15 mouse cellular contexts compared by ENCODE assay signal in the genomic region with DNA sequence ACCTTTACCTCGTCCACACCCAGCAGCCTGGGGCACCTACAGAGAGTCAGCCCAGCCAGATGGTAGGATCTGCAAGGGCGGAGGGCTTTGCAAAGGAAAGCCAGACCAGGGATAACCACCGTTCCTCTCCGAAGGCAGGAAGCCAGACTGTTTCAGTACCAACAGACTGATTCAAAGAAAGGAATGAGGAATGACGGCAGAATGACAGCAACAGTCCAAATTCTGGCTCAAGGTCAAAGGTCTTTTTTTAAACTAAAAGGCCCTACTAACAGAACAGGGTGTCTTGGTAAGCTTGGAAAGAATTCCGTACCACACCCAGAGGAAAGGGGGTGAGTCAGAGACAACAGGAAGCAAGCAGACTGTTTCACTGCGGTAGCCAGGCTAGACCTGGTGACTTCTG. TPM values are rescaled to one million over a fixed set of nuclear protein-coding genes. Genes with fewer than 3 reads are reported as not detected.
DNase-seq lines count a peak whose midpoint lies in the region; ATAC-seq and TF ChIP-seq lines count a peak whose summit lies in the region.
"Had no signal": no experiment of that assay in that cellular context is flagged by ENCODE, and none has a peak within 500 bp of the region (broad histone marks: within the 10 kb centered on the region; RNA-seq: fewer than 3 reads in every experiment).

No protein-coding gene starts in this region.

- peaks cover 44% of the 10 kb centered on the region for H3K36me3 ChIP-seq in liver, postnatal 0 days (replicated peaks; ENCODE audit: insufficient read depth, low read length)
- peaks cover 22% of the 10 kb centered on the region for H3K36me3 ChIP-seq in liver, embryonic 11.5 days (ENCODE audit: control insufficient read depth, insufficient read depth, low read length)
- H3K36me3 ChIP-seq in small intestine, adult 2 months (ENCODE audit: control insufficient read depth, insufficient read depth, low read length), result peaks cover 36% of the 10 kb centered on the region
- H3K36me3 ChIP-seq in midbrain, embryonic 14.5 days (ENCODE audit: control insufficient read depth, insufficient read depth, low read length), result peaks cover 48% of the 10 kb centered on the region
- H3K36me3 ChIP-seq in midbrain, embryonic 13.5 days, result peaks cover 45% of the 10 kb centered on the region

- no peak overlapping the region for H3K4me3 ChIP-seq in liver, postnatal 0 days (ENCODE audit: low read depth, low read length)
- H3K4me3 ChIP-seq in liver, embryonic 11.5 days (ENCODE audit: low read depth, low read length), result no peak overlapping the region
- no peak overlapping the region for H3K4me3 ChIP-seq in small intestine, adult 2 months (ENCODE audit: low read depth, low read length)
- H3K4me3 ChIP-seq in midbrain, embryonic 14.5 days (replicated peaks; ENCODE audit: low read depth, low read length), result no peak overlapping the region
- no peak overlapping the region for H3K4me3 ChIP-seq in midbrain, embryonic 13.5 days (replicated peaks)
- H3K4me3 ChIP-seq: forebrain, embryonic 15.5 days; neural tube, embryonic 12.5 days had no signal

- H3K9me3 ChIP-seq in liver, postnatal 0 days (ENCODE audit: low read length), result no peaks in the 10 kb centered on the region
- no peaks in the 10 kb centered on the region for H3K9me3 ChIP-seq in liver, embryonic 11.5 days (ENCODE audit: control insufficient read depth, low read length)
- H3K9me3 ChIP-seq in midbrain, embryonic 14.5 days (ENCODE audit: control insufficient read depth, low read length), result no peaks in the 10 kb centered on the region
- H3K9me3 ChIP-seq in midbrain, embryonic 13.5 days, result no peaks in the 10 kb centered on the region
- H3K9me3 ChIP-seq: forebrain, embryonic 15.5 days; neural tube, embryonic 12.5 days had no signal

- TF ChIP-seq POLR2A in small intestine, adult 2 months (IDR thresholded peaks at IDR 0.05; ENCODE audit: low read depth, low read length), result no peak

- TF ChIP-seq CTCF in liver, postnatal 0 days (IDR thresholded peaks at IDR 0.05; ENCODE audit: low read depth), result no peak
- no peak for TF ChIP-seq CTCF in small intestine, adult 2 months (IDR thresholded peaks at IDR 0.05; ENCODE audit: extremely low read depth, insufficient read length, insufficient replicate concordance, low read depth, low read length)

- no peak overlapping the region for H3K4me2 ChIP-seq in liver, postnatal 0 days (ENCODE audit: low read depth, low read length)
- no peak overlapping the region for H3K4me2 ChIP-seq in liver, embryonic 11.5 days
- no peak overlapping the region for H3K4me2 ChIP-seq in midbrain, embryonic 14.5 days (ENCODE audit: low read length)
- H3K4me2 ChIP-seq in midbrain, embryonic 13.5 days (replicated peaks), result no peak overlapping the region
- H3K4me2 ChIP-seq: forebrain, embryonic 15.5 days; neural tube, embryonic 12.5 days had no signal

- 81% methylated on average over 7 of the region's 7 CpGs for WGBS in liver, postnatal 0 days (ENCODE audit: insufficient replicate concordance)
- WGBS in liver, embryonic 11.5 days, result 85% methylated on average over 7 of the region's 7 CpGs
- WGBS in small intestine, adult 2 months, result 63% methylated on average over 7 of the region's 7 CpGs
- WGBS in midbrain, embryonic 14.5 days, result 95% methylated on average over 7 of the region's 7 CpGs
- 93% methylated on average over 7 of the region's 7 CpGs for WGBS in midbrain, embryonic 13.5 days

- no peak overlapping the region for H3K9ac ChIP-seq in liver, postnatal 0 days (replicated peaks)
- H3K9ac ChIP-seq in liver, embryonic 11.5 days (ENCODE audit: low read depth, low read length), result no peak overlapping the region
- H3K9ac ChIP-seq in midbrain, embryonic 14.5 days (replicated peaks; ENCODE audit: low read length), result no peak overlapping the region
- no peak overlapping the region for H3K9ac ChIP-seq in midbrain, embryonic 13.5 days (replicated peaks)
- H3K9ac ChIP-seq: forebrain, embryonic 15.5 days; neural tube, embryonic 12.5 days had no signal

- peak; percentile 41 for DNase-seq in gastrocnemius, postnatal 25 days
- no peak for DNase-seq in gastrocnemius, postnatal 10 days
- DNase-seq in liver, postnatal 0 days, result no peak
- DNase-seq in liver, embryonic 11.5 days (ENCODE audit: low spot score), result no peak
- DNase-seq in WW6 (ENCODE audit: low read depth, low spot score), result peak; percentile 40
- DNase-seq in midbrain, embryonic 14.5 days, result no peak
- DNase-seq: cerebellum, adult 11 months; gastrocnemius, postnatal 36 days; kidney, postnatal 25 days had no signal

- peaks cover 7% of the 10 kb centered on the region for H3K4me1 ChIP-seq in liver, postnatal 0 days (ENCODE audit: insufficient read depth)
- H3K4me1 ChIP-seq in liver, embryonic 11.5 days (replicated peaks; ENCODE audit: control insufficient read depth, insufficient read depth, low read length), result peaks cover 13% of the 10 kb centered on the region
- H3K4me1 ChIP-seq in small intestine, adult 2 months (ENCODE audit: control insufficient read depth, insufficient read depth, insufficient read length, low read length), result peaks cover 15% of the 10 kb centered on the region
- H3K4me1 ChIP-seq in midbrain, embryonic 14.5 days (ENCODE audit: control insufficient read depth, insufficient read depth, low read length), result 0 out of 2 replicates have a peak, but pooled peaks cover 5% of the 10 kb centered on the region
- H3K4me1 ChIP-seq in midbrain, embryonic 13.5 days (replicated peaks), result peaks cover 11% of the 10 kb centered on the region

- no peak for TF ChIP-seq EP300 in liver, postnatal 0 days (IDR thresholded peaks at IDR 0.05; ENCODE audit: low read depth)

- ATAC-seq in liver, postnatal 0 days, result peak; percentile 30
- ATAC-seq in liver, embryonic 11.5 days (replicated peaks; ENCODE audit: low FRiP score), result no peak
- no peak for ATAC-seq in midbrain, embryonic 14.5 days (ENCODE audit: low FRiP score, low TSS enrichment)
- ATAC-seq in midbrain, embryonic 13.5 days, result no peak
- ATAC-seq: forebrain, embryonic 15.5 days; intestine, embryonic 16.5 days; midbrain, embryonic 16.5 days had no signal

- H3K27ac ChIP-seq in liver, postnatal 0 days (ENCODE audit: low read depth), result no peak overlapping the region
- H3K27ac ChIP-seq in liver, embryonic 11.5 days (ENCODE audit: low read depth, low read length), result no peak overlapping the region
- peak overlapping the region; percentile 25; the same call in 1 of the 2 replicates for H3K27ac ChIP-seq in small intestine, adult 2 months (ENCODE audit: insufficient read depth, low read depth, low read length)
- H3K27ac ChIP-seq in midbrain, embryonic 14.5 days (replicated peaks; ENCODE audit: low read depth, low read length), result no peak overlapping the region
- no peak overlapping the region for H3K27ac ChIP-seq in midbrain, embryonic 13.5 days
- H3K27ac ChIP-seq: forebrain, embryonic 15.5 days; neural tube, embryonic 12.5 days had no signal

- 0 out of 2 replicates have a peak, but pooled peaks cover 5% of the 10 kb centered on the region for H3K27me3 ChIP-seq in liver, postnatal 0 days (ENCODE audit: insufficient read depth, low read length)
- peaks cover 5% of the 10 kb centered on the region; the same call in 1 of the 2 replicates for H3K27me3 ChIP-seq in liver, embryonic 11.5 days (replicated peaks; ENCODE audit: control insufficient read depth, insufficient read depth, low read length)
- no peaks in the 10 kb centered on the region for H3K27me3 ChIP-seq in small intestine, adult 2 months (ENCODE audit: control insufficient read depth, insufficient read depth, low read length)
- no peaks in the 10 kb centered on the region for H3K27me3 ChIP-seq in midbrain, embryonic 14.5 days (ENCODE audit: control insufficient read depth, insufficient read depth, low read length)
- H3K27me3 ChIP-seq in midbrain, embryonic 13.5 days, result peaks cover 14% of the 10 kb centered on the region; the same call in 1 of the 2 replicates
- H3K27me3 ChIP-seq: forebrain, embryonic 15.5 days; neural tube, embryonic 12.5 days had no signal

RNA-seq across cellular contexts. Expression of a gene that starts 25.5 kb away (rescaled TPM):
- 100 to 1,000 TPM; 350 to 495 TPM for total RNA-seq in gastrocnemius, postnatal 25 days (2021)
- 100 to 1,000 TPM; 152 to 177 TPM for total RNA-seq in gastrocnemius, postnatal 10 days (2021)
- polyA plus RNA-seq in liver, postnatal 0 days (2015; fragmentation: Nextera tagmentation; extraction: Ambion mirVana), result 127 and 137 TPM in 2 replicates
- 33.7 and 37.2 TPM in 2 replicates for polyA plus RNA-seq in liver, embryonic 11.5 days (2014; fragmentation: Nextera tagmentation; extraction: Ambion mirVana)
- 36.0 and 41.3 TPM in 2 replicates for polyA plus RNA-seq in small intestine, adult 2 months (2012; rRNA removed)
- polyA plus RNA-seq in midbrain, embryonic 14.5 days (2014; fragmentation: Nextera tagmentation; extraction: Ambion mirVana), result 72.6 and 89.3 TPM in 2 replicates
- polyA plus RNA-seq in midbrain, embryonic 13.5 days (2015; fragmentation: Nextera tagmentation; extraction: Ambion mirVana), result 67.3 and 73.2 TPM in 2 replicates

RNA-seq across cellular contexts. Expression of a gene that starts 58.6 kb away (rescaled TPM):
- total RNA-seq in gastrocnemius, postnatal 25 days (2021), result under 1 TPM in 1 of 2 experiments, not detected in 1; 0.05 TPM
- under 1 TPM; 0.28 to 0.29 TPM for total RNA-seq in gastrocnemius, postnatal 10 days (2021)
- 0.21 and 0.22 TPM in 2 replicates for polyA plus RNA-seq in liver, postnatal 0 days (2015; fragmentation: Nextera tagmentation; extraction: Ambion mirVana)
- 0.21 and 0.23 TPM in 2 replicates for polyA plus RNA-seq in liver, embryonic 11.5 days (2014; fragmentation: Nextera tagmentation; extraction: Ambion mirVana)
- 0.55 and 0.69 TPM in 2 replicates for polyA plus RNA-seq in small intestine, adult 2 months (2012; rRNA removed)
- 2.3 and 2.5 TPM in 2 replicates for polyA plus RNA-seq in midbrain, embryonic 14.5 days (2014; fragmentation: Nextera tagmentation; extraction: Ambion mirVana)
- 0.80 and 1.3 TPM in 2 replicates for polyA plus RNA-seq in midbrain, embryonic 13.5 days (2015; fragmentation: Nextera tagmentation; extraction: Ambion mirVana)
- total RNA-seq: gastrocnemius, postnatal 36 days had no signal

Comparison
In these comparisons a context has a peak if more than half of its experiments do, and no peak if none do; other contexts are left out.
1. DNase-seq: peak in gastrocnemius, postnatal 25 days (single experiment) and WW6 (single experiment); none in gastrocnemius, postnatal 10 days (single experiment), liver, postnatal 0 days (single experiment), liver, embryonic 11.5 days (single experiment) and midbrain, embryonic 14.5 days (single experiment).